Mouse (Mus musculus) intestine, embryonic 15.5 days (tissue): Measurements from ENCODE around the gene Osbpl3. TPM values are rescaled to one million over a fixed set of nuclear protein-coding genes. Genes with fewer than 3 reads are reported as not detected.

Experiments used
- ATAC-seq: fragments of 200-750 bp; cut with Nextera tagmentation; 2 replicates; pipeline ENCODE4 v1.8.0; 2017; ENCODE audit warnings: moderate TSS enrichment, moderate library complexity
- H3K27ac ChIP-seq: fragments of 300-500 bp; sonication (generic); 2 replicates; pipeline ENCODE4 v1.5.1; 2015; ENCODE audit warnings: mild to moderate bottlenecking, inconsistent platforms
- H3K27me3 ChIP-seq: fragments of 300-500 bp; sonication (generic); replicated peaks from 2 replicates; pipeline ENCODE4 v1.6.1; 2015; ENCODE audit warnings: inconsistent platforms
- H3K36me3 ChIP-seq: fragments of 300-500 bp; sonication (generic); 2 replicates; pipeline ENCODE4 v1.6.1; 2015; ENCODE audit warnings: inconsistent platforms
- H3K4me1 ChIP-seq: fragments of 300-500 bp; sonication (generic); replicated peaks from 2 replicates; pipeline ENCODE4 v1.6.1; 2015; ENCODE audit warnings: inconsistent platforms
- H3K4me2 ChIP-seq: fragments of 300-500 bp; sonication (generic); replicated peaks from 2 replicates; pipeline ENCODE4 v1.6.1; 2015; ENCODE audit warnings: mild to moderate bottlenecking, inconsistent platforms
- H3K4me3 ChIP-seq: fragments of 300-500 bp; sonication (generic); replicated peaks from 2 replicates; pipeline ENCODE4 v1.5.1; 2015; ENCODE audit warnings: inconsistent platforms
- H3K9ac ChIP-seq: fragments of 300-500 bp; sonication (generic); 2 replicates; pipeline ENCODE4 v1.6.1; 2015; ENCODE audit warnings: inconsistent platforms
- H3K9me3 ChIP-seq: fragments of 300-500 bp; sonication (generic); 2 replicates; pipeline ENCODE4 v1.6.1; 2016; ENCODE audit warnings: inconsistent platforms
- WGBS: fragments of 180-500 bp; shearing (Covaris S2); methylation state at CpG from one replicate; pipeline ENCODE4 v1.1.7; 2015; 5-methylcytosine and 5-hydroxymethylcytosine counted together
- polyA plus RNA-seq: library from polyadenylated mRNA; unstranded; fragments of >200 nt; fragmentation: Nextera tagmentation; extraction: Ambion mirVana; gene quantifications from 2 replicates; pipeline ENCODE4 v1.2.1, GENCODE M21; 2015

The Osbpl3 gene
- polyA plus RNA-seq, 1 experiment from 2014 or later = 7.4 TPM

DNA sequence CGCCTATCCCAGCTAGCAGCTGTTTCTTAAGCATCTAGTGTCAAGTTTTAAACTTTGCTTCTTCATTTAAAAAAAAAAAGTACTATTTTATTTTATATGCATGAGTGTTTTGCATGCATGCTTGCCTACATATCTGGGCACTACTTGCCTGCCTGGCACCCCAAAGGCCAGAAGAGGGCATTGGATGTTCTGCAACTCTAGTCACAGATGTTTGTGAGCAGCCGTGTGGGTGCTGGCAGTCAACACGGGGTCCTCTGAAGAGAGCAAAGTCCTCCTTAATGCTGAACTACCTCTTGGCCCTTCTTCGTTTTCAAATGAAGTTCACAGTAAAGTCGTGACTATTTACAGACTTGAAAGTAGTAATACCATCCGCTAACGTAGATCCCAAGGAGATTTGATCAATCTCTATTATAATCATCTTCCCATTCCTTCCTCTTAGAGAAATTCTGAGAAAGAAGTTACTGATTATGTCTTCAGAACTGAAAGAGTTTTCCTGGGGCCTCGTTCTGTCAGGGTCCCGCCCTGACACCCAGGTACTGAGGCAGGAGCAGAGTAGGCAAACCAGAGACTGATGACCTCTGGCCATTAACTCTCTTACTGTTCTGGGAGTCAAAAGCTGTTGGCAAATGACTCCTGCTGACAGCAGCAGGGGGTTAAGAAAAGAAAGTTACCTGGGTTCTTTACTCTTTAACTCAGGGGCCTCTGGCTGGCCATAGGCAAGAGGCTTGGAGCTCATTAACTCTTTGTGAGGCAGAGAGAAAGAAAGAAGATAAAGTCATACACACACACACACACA, 8.9 kb upstream of the Osbpl3 start:
- no peak overlapping the region for H3K4me3 ChIP-seq
- H3K9me3 ChIP-seq = no peaks in the 10 kb centered on the region
- ATAC-seq = no peak
- no peaks in the 10 kb centered on the region for H3K27me3 ChIP-seq
- no peak overlapping the region for H3K9ac ChIP-seq
- H3K27ac ChIP-seq = no peak overlapping the region
- no peaks in the 10 kb centered on the region for H3K36me3 ChIP-seq
- 78% methylated on average over 9 of the region's 9 CpGs for WGBS
- H3K4me1 ChIP-seq = no peaks in the 10 kb centered on the region
- no peak overlapping the region for H3K4me2 ChIP-seq

DNA sequence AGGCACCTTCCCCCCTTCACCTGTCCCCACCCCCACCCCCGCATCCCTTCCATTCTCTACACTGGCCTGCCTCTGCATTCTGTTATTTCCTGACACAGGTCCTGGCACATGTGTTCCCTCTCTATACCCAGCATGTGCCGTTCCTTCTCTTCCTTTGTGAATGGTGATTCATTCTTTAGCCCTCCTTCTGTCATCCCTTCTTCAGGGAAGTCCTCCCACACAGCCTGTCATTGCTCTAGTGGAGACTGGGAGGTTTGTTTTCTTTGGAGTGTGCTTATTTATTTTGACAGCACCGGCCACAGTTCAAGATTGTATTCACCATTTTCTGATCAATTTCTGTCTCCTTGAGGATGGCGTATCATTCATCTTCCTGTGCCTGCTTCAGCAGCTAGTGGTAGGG, 6.0 kb upstream of the Osbpl3 start:
- Histone ChIP-seq H3K9ac (no peak overlapping the region), H3K27ac (no peak overlapping the region), H3K36me3 (no peaks in the 10 kb centered on the region), H3K9me3 (no peaks in the 10 kb centered on the region), H3K4me2 (no peak overlapping the region), H3K4me3 (no peak overlapping the region), H3K4me1 (0 out of 2 replicates have a peak, but pooled peaks cover 3% of the 10 kb centered on the region), H3K27me3 (no peaks in the 10 kb centered on the region)
- no peak for ATAC-seq
- 70% methylated on average over 4 of the region's 4 CpGs for WGBS

DNA sequence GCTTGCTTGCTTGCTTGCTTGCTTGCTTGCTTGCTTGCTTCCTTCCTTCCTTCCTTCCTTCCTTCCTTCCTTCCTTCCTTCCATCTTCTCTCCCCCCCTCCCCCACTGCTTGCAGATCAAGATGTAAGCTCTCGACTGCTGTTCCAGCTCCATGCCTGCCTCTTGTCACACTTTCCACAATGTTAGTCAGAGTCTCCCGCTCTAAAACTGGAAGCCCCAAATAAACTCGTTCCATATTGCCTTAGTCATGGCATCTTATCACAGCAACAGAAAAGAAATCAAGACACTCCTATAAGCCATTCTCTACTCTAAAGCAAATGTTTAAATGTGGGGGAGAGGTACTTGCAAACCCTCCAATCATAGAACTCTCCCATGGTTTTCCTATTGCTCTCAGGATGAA, 5.6 kb upstream of the Osbpl3 start:
- H3K4me2 ChIP-seq = no peak overlapping the region
- 74% methylated on average over 3 of the region's 3 CpGs for WGBS
- ATAC-seq = no peak

DNA sequence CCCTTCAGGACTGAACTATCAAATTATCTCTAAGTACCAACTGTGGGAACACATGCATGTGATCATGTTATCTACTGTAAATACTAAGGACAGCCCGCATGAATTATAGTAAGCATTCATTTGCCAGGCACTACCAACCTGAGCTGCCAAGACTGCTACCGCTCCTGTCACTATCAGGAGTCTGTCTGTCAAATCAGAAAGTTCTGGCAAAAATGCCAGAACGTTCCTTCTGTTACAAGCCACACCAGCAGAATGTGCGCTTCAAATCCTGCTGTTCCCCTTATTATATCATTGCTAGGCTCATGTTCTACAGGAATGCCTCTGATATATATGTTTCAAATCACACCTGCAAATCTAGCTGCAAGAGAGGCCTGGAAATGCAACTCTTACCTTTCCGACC, 4.6 kb upstream of the Osbpl3 start:
- WGBS = 92% methylated on average over 5 of the region's 5 CpGs
- no peak overlapping the region for H3K4me3 ChIP-seq
- no peaks in the 10 kb centered on the region for H3K9me3 ChIP-seq
- H3K4me1 ChIP-seq = 0 out of 2 replicates have a peak, but pooled peaks cover 7% of the 10 kb centered on the region
- no peak overlapping the region for H3K9ac ChIP-seq
- H3K4me2 ChIP-seq = no peak overlapping the region
- H3K27me3 ChIP-seq = no peaks in the 10 kb centered on the region
- no peak for ATAC-seq
- H3K27ac ChIP-seq = no peak overlapping the region
- H3K36me3 ChIP-seq = no peaks in the 10 kb centered on the region

More for the DNA sequence above, 5.6 kb upstream of the Osbpl3 start:
- H3K27ac ChIP-seq = no peak overlapping the region
- no peak overlapping the region for H3K4me3 ChIP-seq
- H3K36me3 ChIP-seq = no peaks in the 10 kb centered on the region
- no peak overlapping the region for H3K9ac ChIP-seq
- no peaks in the 10 kb centered on the region for H3K27me3 ChIP-seq
- H3K4me1 ChIP-seq = 0 out of 2 replicates have a peak, but pooled peaks cover 4% of the 10 kb centered on the region
- no peaks in the 10 kb centered on the region for H3K9me3 ChIP-seq

DNA sequence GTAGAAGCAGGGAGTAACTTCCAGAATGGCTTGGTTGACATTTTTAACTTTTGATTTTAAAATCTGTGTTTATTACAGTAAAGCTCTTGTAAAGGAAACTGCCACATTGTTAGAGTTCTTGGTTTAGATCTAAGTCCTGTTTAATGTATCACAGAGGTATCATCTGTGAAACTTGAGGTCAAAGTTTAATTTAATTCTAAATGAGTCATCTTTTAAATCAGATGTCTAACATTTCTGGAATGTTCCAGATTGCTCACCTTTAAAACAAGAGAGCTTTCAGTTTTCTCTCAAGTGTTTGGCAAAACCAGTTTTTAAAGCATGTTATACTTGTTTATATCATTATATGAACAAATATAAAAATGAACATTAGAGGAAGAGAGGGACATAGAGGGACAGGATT, 4.2 kb upstream of the Osbpl3 start:
- H3K9ac ChIP-seq = no peak overlapping the region
- no peaks in the 10 kb centered on the region for H3K27me3 ChIP-seq
- 0 out of 2 replicates have a peak, but pooled peaks cover 7% of the 10 kb centered on the region for H3K4me1 ChIP-seq
- no peaks in the 10 kb centered on the region for H3K9me3 ChIP-seq
- H3K27ac ChIP-seq = no peak overlapping the region
- H3K4me3 ChIP-seq = no peak overlapping the region
- no peaks in the 10 kb centered on the region for H3K36me3 ChIP-seq
- H3K4me2 ChIP-seq = no peak overlapping the region
- ATAC-seq = no peak

DNA sequence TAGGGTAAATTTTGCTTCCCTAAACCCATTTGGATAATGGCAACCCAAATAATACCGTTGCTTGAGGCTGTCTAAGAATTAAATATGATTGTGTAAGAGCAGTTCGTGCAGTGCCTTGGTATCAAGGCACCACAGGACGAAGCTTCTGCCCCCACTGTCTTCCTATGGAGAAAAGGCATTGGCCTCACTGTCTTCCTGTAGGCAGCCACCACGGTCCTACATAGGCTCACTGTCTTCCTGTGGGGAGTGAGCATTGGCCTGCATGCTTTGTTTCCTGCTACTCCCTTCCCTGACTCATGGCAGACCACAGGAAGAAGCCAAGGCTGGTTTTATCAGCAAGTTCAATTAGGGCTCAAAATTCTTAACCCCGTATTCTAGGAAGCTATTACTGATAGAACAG, 3.3 kb upstream of the Osbpl3 start:
- H3K9ac ChIP-seq = no peak overlapping the region
- no peak overlapping the region for H3K27ac ChIP-seq
- H3K4me3 ChIP-seq = no peak overlapping the region
- WGBS = 67% methylated on average over 5 of the region's 5 CpGs
- no peak for ATAC-seq
- H3K4me1 ChIP-seq = peaks cover 14% of the 10 kb centered on the region; the same call in 1 of the 2 replicates
- H3K27me3 ChIP-seq = no peaks in the 10 kb centered on the region
- no peaks in the 10 kb centered on the region for H3K36me3 ChIP-seq
- no peak overlapping the region for H3K4me2 ChIP-seq
- H3K9me3 ChIP-seq = no peaks in the 10 kb centered on the region

DNA sequence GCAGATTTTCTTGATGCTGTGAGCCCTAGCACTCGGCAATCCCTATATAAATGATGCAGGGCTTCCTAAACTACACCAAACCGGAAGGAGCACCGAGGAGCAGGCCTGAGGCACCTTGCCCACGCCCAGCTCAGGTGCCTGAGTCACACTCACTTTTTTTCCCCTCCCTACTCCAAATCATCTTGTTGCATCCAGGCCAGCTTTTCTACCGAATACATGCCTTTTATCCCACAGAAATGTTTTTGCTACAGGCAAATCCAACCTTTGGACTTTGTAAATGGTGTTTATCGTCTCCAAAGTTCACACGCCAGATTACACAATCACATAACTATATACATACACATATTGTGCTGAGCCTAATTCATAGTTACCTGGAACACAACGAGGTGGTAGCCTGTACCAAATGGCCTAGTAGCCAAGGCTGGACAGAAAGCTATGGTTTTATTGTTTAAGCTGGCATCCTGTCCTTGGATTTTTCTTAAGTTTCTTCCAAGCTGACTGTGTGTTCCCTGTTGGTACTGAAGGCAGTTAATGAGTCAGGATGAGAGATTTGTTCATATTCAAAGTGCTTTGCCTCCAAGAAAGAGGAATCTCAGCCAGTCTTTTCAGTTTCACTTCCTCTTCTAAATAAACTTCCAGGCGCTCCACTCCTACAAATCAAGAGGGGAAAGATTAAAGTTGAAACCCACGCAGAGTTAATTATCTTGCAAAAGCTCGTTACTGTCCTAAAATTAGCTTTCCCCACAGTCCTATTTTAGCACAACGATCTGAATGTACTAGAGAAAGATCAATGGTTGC, 1.7 kb upstream of the Osbpl3 start:
- 75% methylated on average over 12 of the region's 12 CpGs for WGBS
- Histone ChIP-seq H3K9ac (no peak overlapping the region), H3K4me1 (peaks cover 14% of the 10 kb centered on the region; the same call in 1 of the 2 replicates), H3K27me3 (no peaks in the 10 kb centered on the region), H3K36me3 (no peaks in the 10 kb centered on the region), H3K27ac (no peak overlapping the region), H3K4me2 (no peak overlapping the region), H3K4me3 (no peak overlapping the region), H3K9me3 (no peaks in the 10 kb centered on the region)
- no peak for ATAC-seq

DNA sequence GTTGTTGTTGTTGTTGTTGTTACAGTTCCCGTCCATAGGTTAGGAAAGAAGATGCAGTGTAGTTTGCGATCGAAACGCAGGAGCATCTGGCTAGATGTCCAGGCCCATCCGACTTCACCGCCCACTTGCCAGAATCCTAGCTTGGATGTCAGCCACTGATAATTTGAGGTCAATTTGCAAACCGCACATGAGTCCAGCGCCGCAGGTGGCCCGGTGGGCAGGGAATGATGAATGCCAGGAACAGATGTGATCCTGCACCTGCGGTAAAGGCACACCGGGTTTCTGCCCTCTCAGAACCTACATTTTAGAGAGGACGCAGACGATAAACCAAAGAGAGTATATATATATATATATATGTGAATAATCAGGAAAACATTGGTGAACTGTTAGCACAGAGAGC, 705 bp upstream of the Osbpl3 start:
- 66% methylated on average over 14 of the region's 14 CpGs for WGBS
- H3K4me3 ChIP-seq = peak overlapping the region; percentile 64
- H3K9ac ChIP-seq = no peak overlapping the region

DNA sequence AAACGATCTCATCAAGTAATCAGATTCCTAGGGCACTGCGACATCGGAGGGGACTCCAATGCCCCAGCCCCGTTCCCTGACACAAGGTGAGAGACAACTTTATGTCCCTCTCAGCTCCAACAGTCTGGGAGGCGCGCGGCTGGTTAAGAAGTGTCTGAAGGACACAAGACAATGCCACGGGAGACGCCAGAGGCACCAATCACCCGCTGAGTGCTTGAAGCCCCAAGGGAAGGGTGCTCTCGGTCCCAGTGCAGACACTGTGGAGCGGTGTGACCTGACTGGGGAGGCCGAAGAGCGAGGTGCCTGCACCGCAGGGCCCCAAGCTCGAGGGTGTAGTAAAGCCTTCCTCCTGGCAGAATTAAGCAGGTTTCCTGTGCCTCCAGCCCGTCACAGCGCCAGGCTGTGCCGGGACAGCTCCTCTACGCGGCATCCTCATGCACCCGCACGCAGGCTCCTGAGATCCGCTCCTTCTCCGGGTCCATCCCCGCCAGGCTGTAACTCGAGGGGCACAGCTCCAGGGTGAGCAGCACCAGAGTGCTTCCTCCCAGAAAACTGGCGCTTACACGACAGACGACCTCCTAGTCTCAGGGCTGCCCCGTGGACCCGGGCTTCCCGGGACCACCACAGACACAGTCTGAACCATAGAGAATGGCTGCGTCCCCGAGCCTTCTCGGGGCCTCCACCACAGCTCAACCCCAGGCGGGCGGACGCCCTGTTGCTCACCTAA, 736 bp downstream of the Osbpl3 start:
- ATAC-seq = peak; percentile 48
- under 1% methylated on average over 39 of the region's 39 CpGs for WGBS
- H3K27me3 ChIP-seq = no peaks in the 10 kb centered on the region

More for the DNA sequence above, 705 bp upstream of the Osbpl3 start:
- 0 out of 2 replicates have a peak overlapping the region, but pooled peaks have one; percentile 81 for H3K27ac ChIP-seq
- H3K9me3 ChIP-seq = no peaks in the 10 kb centered on the region
- ATAC-seq = no peak
- H3K4me1 ChIP-seq = peaks cover 14% of the 10 kb centered on the region; the same call in 1 of the 2 replicates
- no peaks in the 10 kb centered on the region for H3K36me3 ChIP-seq
- H3K4me2 ChIP-seq = peak overlapping the region; percentile 95
- no peaks in the 10 kb centered on the region for H3K27me3 ChIP-seq

DNA sequence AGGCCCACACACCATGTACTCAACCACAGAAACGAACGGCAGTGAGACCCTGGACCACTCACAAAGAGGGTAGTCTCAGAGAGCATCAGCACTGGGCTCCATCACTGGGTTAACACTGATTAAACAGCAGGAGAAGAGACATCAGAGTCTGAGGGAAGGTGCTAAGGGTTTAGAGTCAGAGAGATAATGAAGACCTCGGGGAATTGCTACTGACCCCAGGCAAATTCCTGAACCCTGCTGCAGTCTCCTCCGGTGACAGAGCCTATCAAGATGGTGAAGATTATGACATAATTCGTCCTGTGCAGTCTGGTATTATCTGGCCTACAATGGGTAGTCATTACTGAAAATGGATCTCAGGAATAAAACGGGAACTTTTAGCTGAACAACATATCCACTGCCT, 2.4 kb downstream of the Osbpl3 start:
- H3K27ac ChIP-seq = no peak overlapping the region
- H3K4me1 ChIP-seq = peaks cover 14% of the 10 kb centered on the region; the same call in 1 of the 2 replicates
- no peaks in the 10 kb centered on the region for H3K27me3 ChIP-seq
- H3K9me3 ChIP-seq = no peaks in the 10 kb centered on the region
- no peak for ATAC-seq
- WGBS = 59% methylated on average over 6 of the region's 6 CpGs
- no peak overlapping the region for H3K4me3 ChIP-seq
- no peak overlapping the region for H3K9ac ChIP-seq
- no peak overlapping the region for H3K4me2 ChIP-seq
- H3K36me3 ChIP-seq = no peaks in the 10 kb centered on the region

More for the DNA sequence above, 736 bp downstream of the Osbpl3 start:
- H3K4me2 ChIP-seq = peak overlapping the region; percentile 95
- H3K27ac ChIP-seq = peak overlapping the region; percentile 81
- peak overlapping the region; percentile 65 for H3K9ac ChIP-seq
- H3K4me3 ChIP-seq = peak overlapping the region; percentile 64
- no peaks in the 10 kb centered on the region for H3K9me3 ChIP-seq
- H3K4me1 ChIP-seq = peaks cover 14% of the 10 kb centered on the region; the same call in 1 of the 2 replicates
- H3K36me3 ChIP-seq = no peaks in the 10 kb centered on the region

DNA sequence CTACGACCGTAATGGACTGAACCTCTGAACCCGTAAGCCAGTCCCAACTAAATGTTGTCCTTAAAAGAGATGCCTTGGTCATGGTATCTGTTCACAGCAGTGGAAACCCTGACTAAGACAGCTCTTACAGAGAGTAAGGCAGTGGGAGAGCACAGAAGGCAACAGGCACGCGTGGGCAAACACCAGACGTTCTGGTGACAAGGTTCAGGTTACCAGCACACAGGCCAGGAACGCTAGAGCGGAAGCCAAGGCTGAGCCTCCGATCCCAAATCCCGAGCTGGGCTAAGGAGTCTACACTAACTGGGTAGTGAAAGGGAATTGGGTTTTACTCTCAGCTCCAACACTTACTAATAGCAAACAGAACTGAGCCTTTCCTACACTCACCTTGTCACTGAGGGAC, 3.8 kb downstream of the Osbpl3 start:
- H3K4me1 ChIP-seq = peaks cover 13% of the 10 kb centered on the region; the same call in 1 of the 2 replicates
- no peaks in the 10 kb centered on the region for H3K27me3 ChIP-seq
- H3K27ac ChIP-seq = no peak overlapping the region
- H3K4me2 ChIP-seq = no peak overlapping the region
- H3K36me3 ChIP-seq = no peaks in the 10 kb centered on the region
- H3K9me3 ChIP-seq = no peaks in the 10 kb centered on the region
- WGBS = 90% methylated on average over 10 of the region's 10 CpGs
- no peak for ATAC-seq
- H3K9ac ChIP-seq = no peak overlapping the region
- no peak overlapping the region for H3K4me3 ChIP-seq

DNA sequence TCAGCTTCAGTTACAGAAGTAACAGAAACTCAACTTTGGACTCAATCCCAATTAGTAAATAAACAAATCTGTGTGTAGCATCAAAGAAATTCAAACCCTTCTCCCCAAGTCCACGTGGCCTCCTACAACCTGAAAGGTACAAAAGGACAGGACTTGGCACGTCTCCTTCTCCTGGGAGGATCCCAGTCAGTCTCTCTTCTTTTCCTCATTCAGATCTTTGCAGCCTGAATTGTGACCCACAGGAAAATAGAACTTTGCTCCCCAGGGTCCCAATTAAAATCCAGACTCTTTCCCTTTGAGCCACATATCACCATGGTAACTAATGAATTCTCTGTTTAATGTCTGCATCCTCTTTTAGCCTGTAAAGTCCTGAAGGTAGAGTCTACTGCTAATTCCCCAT, 10.4 kb downstream of the Osbpl3 start:
- Histone ChIP-seq H3K4me2 (no peak overlapping the region), H3K4me1 (no peaks in the 10 kb centered on the region), H3K4me3 (no peak overlapping the region), H3K9me3 (no peaks in the 10 kb centered on the region), H3K9ac (no peak overlapping the region), H3K27me3 (no peaks in the 10 kb centered on the region), H3K36me3 (no peaks in the 10 kb centered on the region), H3K27ac (no peak overlapping the region)
- 73% methylated on average over 2 of the region's 2 CpGs for WGBS
- no peak for ATAC-seq
